Mouse (Mus musculus) naive thymus-derived CD4-positive, alpha-beta T cell, adult 2 months (primary cell): Measurements from ENCODE around the gene Sgf29.

Experiments
- DNase-seq: peaks from one replicate; pipeline ENCODE4 v3.0.0-alpha.2; 2011; ENCODE audit warnings: low read depth

Gene Sgf29

GRCm38 (mm10) chr7:126707442-126708174 is 58.5 kb downstream of the Sgf29 start, which contains the start of gene Coro1a:
Gene Coro1a (minus strand): TSS chr7:126707787.
- peak; percentile 77 for DNase-seq

GRCm38 (mm10) chr7:126708175-126708952 is 59.3 kb downstream of the Sgf29 start:
- DNase-seq: peak; percentile 59

- DNase-seq: no peak
These were observed 61.2 kb downstream of the Sgf29 start for GRCm38 (mm10) chr7:126710266-126710665.

GRCm38 (mm10) chr7:126711910-126712309 is 62.8 kb downstream of the Sgf29 start:
- no peak for DNase-seq

GRCm38 (mm10) chr7:126715679-126716078 is 66.6 kb downstream of the Sgf29 start:
- no peak for DNase-seq

GRCm38 (mm10) chr7:126717566-126717965 is 68.5 kb downstream of the Sgf29 start:
- DNase-seq: no peak

GRCm38 (mm10) chr7:126718787-126719337 is 69.8 kb downstream of the Sgf29 start:
- peak; percentile 55 for DNase-seq

GRCm38 (mm10) chr7:126721635-126722034 is 72.5 kb downstream of the Sgf29 start:
- DNase-seq: no peak
